Mouse (Mus musculus) left cerebral cortex, adult 8-10 months (tissue): ENCODE measurements at regions not wholly inside any gene's neighbourhood (a gene's known extent, or its start where the extent isn't known, plus 50 kb on each side); places are given as distances from the start of the nearest gene placed in this dataset.

Experiments
- DNase-seq, 2 experiments: peaks; one replicate each; pipeline ENCODE4 v3.0.0; 2022; ENCODE audit warnings: low spot score in 2 of 2

DNA sequence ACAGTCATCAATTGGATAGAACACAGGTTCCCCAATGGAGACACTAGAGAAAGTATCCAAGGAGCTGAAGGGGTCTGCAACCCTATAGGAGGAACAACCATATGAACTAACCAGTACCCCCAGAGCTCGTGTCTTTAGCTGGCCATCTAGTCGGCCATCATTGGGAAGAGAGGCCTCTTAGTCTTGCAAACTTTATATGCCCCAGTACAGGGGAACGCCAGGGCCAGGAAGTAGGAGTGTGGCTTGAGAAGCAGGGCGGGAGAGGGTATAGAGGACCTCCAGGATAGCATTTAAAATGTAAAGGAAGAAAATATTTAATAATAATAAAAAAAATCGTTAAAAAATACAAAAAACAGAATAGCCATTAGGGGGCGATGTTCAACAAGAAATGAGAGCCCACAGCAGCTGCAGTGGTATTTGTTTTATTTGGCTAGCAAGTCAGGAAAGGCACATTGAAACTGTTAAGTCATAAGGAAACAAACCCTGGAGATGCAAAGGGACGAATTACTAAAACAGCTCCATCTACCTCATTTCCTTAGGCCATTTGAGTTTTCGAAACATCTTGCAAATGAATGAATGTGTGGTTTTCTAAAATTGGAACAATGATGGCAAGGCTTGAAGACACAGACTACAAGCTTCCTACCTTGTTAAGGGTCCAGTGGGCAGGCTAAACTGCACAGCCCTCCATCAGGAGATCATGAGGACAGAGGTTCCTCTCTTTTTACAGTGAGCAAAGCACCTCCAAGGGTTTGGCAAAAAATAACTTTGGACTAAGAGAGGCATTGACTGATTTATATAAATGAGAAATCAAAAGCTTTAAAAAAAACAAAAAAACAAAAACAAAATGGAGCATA lies 350.7 kb upstream of the Rasa1 start:
- DNase-seq, result no peak

- peak in 1 of 2 experiments; percentile 22 for DNase-seq
These were observed 340.7 kb upstream of the Rasa1 start for GRCm38 (mm10) chr13:85629506-85630175.
